Mouse (Mus musculus) neural tube, embryonic 11.5 days (tissue): ENCODE data around the gene Sec14l1. TPM values are rescaled to one million over a fixed set of nuclear protein-coding genes. Genes with fewer than 3 reads are reported as not detected.
A peak's percentile ranks its signal among the peaks of the same experiment; 100 is the strongest.

Experiments
- ATAC-seq: fragments of 200-750 bp; cut with Nextera tagmentation; 2 replicates; pipeline ENCODE4 v1.8.0; 2017; ENCODE audit warnings: moderate number of reproducible peaks, mild to moderate bottlenecking, moderate TSS enrichment, moderate library complexity; ENCODE audit not compliant: insufficient read depth, low FRiP score, low TSS enrichment
- DNase-seq: peaks from one replicate; pipeline ENCODE4 v3.0.0-alpha.2; 2015; ENCODE audit warnings: low spot score
- H3K27ac ChIP-seq: fragments of 300-500 bp; sonication (generic); 2 replicates; pipeline ENCODE4 v1.5.1; 2014; ENCODE audit warnings: low read depth, mild to moderate bottlenecking, low read length
- H3K27me3 ChIP-seq: fragments of 300-500 bp; sonication (generic); 2 replicates; pipeline ENCODE4 v1.6.1; 2014; ENCODE audit warnings: mild to moderate bottlenecking, low read length, mixed read lengths; ENCODE audit not compliant: control insufficient read depth, insufficient read depth
- H3K36me3 ChIP-seq: fragments of 300-500 bp; sonication (generic); 2 replicates; pipeline ENCODE4 v1.6.1; 2014; ENCODE audit warnings: mild to moderate bottlenecking, low read length, moderate library complexity, mixed read lengths; ENCODE audit not compliant: control insufficient read depth, insufficient read depth
- H3K4me1 ChIP-seq: fragments of 300-500 bp; sonication (generic); 2 replicates; pipeline ENCODE4 v1.6.1; 2014; ENCODE audit warnings: low read length, mixed read lengths; ENCODE audit not compliant: control insufficient read depth, insufficient read depth
- H3K4me2 ChIP-seq: fragments of 300-500 bp; sonication (generic); 2 replicates; pipeline ENCODE4 v1.6.1; 2014; ENCODE audit warnings: low read depth, mild to moderate bottlenecking, moderate library complexity
- H3K4me3 ChIP-seq: fragments of 300-500 bp; sonication (generic); 2 replicates; pipeline ENCODE4 v1.5.1; 2014; ENCODE audit warnings: low read depth, low read length
- H3K9ac ChIP-seq: fragments of 300-500 bp; sonication (generic); 2 replicates; pipeline ENCODE4 v1.6.1; 2014; ENCODE audit warnings: mild to moderate bottlenecking, low read length
- H3K9me3 ChIP-seq: fragments of 300-500 bp; sonication (generic); 2 replicates; pipeline ENCODE4 v1.6.1; 2016; ENCODE audit warnings: low read length; ENCODE audit not compliant: control insufficient read depth
- WGBS: fragments of 180-500 bp; shearing (Covaris S2); extraction: QIAGEN DNeasy Blood & Tissue Kit; methylation state at CpG from one replicate; pipeline ENCODE4 v1.1.7; 2014; 5-methylcytosine and 5-hydroxymethylcytosine counted together
- polyA plus RNA-seq: library from polyadenylated mRNA; unstranded; fragments of >200 nt; fragmentation: Nextera tagmentation; extraction: Ambion mirVana; gene quantifications from 2 replicates; pipeline ENCODE4 v1.2.1, GENCODE M21; 2014

Sec14l1 gene
- polyA plus RNA-seq, 1 experiment from 2014 or later, result 44.2 TPM

DNA sequence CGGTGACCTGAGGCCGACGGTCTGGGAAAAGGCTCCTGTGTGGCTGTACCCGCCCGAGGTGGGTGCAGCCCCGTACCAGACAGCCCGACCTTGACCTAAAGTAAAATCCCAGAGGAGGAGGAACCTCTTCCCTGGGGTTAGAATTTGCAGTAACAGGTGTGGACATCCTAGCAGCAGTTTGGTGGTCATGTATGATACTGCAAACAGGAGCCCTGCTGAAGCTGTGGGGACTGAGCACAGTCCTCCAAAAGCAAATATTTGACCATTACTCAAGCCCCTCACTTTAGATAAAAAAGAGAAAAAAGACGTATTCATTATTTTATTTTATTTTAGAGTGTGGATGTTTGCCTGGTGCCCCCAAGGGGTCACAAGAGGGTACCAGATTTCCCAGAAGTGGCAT is 37.7 kb upstream of the Sec14l1 start:
- H3K4me1 ChIP-seq, result peaks cover 12% of the 10 kb centered on the region
- DNase-seq (no peak), ATAC-seq (no peak)
- peak overlapping the region; percentile 91 for H3K9ac ChIP-seq
- peak overlapping the region; percentile 79 for H3K4me3 ChIP-seq
- no peaks in the 10 kb centered on the region for H3K27me3 ChIP-seq
- 6% methylated on average over 8 of the region's 8 CpGs for WGBS
- peaks cover 14% of the 10 kb centered on the region for H3K36me3 ChIP-seq
- H3K9me3 ChIP-seq, result no peaks in the 10 kb centered on the region
- H3K4me2 ChIP-seq, result peak overlapping the region; percentile 73
- peak overlapping the region; percentile 42; the same call in 1 of the 2 replicates for H3K27ac ChIP-seq

DNA sequence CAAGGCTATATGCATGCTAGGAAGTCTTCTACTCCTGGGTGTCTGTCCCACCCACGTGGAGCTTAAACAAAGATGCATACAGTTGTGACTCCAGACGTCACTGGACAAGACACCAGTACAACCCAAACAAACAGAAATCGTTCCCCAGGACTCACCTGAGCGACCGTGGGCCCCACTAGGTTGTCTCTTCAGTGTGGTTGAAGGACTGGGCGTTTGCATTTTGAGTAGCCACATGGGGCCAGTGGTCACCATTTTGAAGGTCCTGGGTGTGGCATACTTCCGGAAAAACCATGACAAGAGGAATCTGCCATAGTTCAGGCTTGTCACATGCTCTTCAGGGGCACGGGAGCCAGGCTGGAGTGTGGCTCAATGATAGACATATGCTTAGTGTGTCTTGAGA is 37.1 kb upstream of the Sec14l1 start:
- peak overlapping the region; percentile 79; the same call in 1 of the 2 replicates for H3K4me3 ChIP-seq
- H3K4me2 ChIP-seq, result peak overlapping the region; percentile 73
- peaks cover 12% of the 10 kb centered on the region for H3K4me1 ChIP-seq
- no peak overlapping the region for H3K27ac ChIP-seq
- no peaks in the 10 kb centered on the region for H3K9me3 ChIP-seq
- ATAC-seq (no peak), DNase-seq (no peak)
- H3K27me3 ChIP-seq, result no peaks in the 10 kb centered on the region
- no peak overlapping the region; the same call in 1 of the 2 replicates for H3K9ac ChIP-seq
- peaks cover 14% of the 10 kb centered on the region for H3K36me3 ChIP-seq
- 87% methylated on average over 8 of the region's 8 CpGs for WGBS

DNA sequence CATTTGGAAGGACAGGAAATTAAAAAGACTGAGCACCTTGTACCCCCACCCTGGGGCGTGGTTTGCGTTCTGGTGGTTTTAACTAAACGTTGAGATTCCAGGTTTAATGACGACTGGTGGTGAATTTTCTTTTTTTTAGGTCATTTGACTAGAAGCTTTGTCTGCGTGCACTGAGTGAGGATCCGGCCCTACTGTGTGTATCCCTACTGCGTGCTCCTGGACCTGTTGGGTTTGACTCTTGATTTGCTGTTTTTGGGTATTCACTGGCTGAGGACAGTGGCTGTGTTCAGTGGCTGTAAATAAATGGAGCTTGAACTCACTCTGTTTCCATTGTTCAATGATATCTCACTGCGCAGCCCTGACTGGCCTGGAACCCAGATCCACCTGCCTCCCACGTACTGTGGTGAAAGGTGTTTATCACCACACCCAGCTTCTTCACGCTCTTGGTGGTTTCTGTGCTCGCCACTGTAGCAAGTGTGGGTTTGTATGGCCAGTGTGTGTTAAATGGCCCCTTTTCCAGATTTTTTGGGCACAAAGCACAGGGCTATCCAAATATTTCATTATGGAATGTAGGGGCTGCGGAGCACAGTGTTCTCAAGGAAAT is 36.2 kb upstream of the Sec14l1 start:
- Histone ChIP-seq H3K9me3 (no peaks in the 10 kb centered on the region), H3K4me3 (no peak overlapping the region), H3K4me2 (no peak overlapping the region), H3K36me3 (peaks cover 14% of the 10 kb centered on the region), H3K27me3 (no peaks in the 10 kb centered on the region), H3K27ac (no peak overlapping the region), H3K4me1 (peaks cover 12% of the 10 kb centered on the region), H3K9ac (no peak overlapping the region)
- DNase-seq (no peak), ATAC-seq (no peak)
- 92% methylated on average over 12 of the region's 12 CpGs for WGBS

DNA sequence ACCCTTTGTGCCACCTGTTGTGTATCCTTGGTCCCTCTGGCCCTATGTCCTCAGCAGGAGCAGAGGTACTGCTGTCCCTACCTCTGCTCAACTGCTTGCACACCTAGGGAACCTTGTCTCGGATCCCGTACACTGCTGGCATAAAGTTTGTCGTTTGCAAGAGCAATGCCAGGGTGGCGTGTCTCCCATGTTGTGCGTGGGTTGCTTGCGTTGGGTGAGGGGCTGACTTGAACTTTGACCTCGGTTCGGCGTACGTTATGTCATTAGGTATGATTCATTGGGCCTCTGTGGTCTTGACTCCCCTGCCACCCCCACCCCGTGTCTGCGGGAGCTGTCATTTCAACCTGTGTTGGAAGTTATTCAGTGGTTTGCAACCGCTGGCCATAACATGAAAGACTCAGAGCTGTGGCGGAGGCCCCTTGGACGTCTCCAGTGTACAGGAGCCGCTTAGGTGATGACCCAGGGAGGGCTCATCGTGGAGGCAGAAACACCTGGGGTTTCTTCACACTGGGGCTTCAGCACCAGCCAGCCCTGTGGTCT is 35.2 kb upstream of the Sec14l1 start:
- 90% methylated on average over 17 of the region's 17 CpGs for WGBS
- H3K4me3 ChIP-seq, result no peak overlapping the region
- H3K36me3 ChIP-seq, result peaks cover 14% of the 10 kb centered on the region

DNA sequence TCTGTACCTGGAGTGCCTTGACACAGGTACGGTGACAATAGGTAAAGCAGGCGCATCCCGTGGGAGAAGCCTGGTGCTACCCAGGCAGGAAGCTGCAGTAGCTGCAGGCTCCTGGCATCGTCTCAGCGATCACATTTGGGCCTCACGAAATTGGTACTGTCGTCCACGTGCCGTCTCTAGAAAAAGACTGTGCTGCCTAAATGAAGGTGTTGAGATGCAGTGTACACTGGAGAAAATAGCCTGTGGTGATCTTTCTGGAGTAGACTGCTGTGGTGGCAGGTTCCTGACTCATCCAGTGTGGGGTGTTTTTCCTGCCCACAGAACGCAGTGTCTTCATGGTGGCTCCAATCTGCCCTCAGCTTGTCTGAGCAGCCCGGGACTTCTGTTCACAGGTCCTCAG is 34.8 kb upstream of the Sec14l1 start:
- no peak overlapping the region for H3K27ac ChIP-seq
- H3K36me3 ChIP-seq, result peaks cover 14% of the 10 kb centered on the region
- WGBS, result 96% methylated on average over 11 of the region's 11 CpGs
- no peak overlapping the region for H3K4me2 ChIP-seq
- no peak overlapping the region for H3K9ac ChIP-seq
- ATAC-seq (no peak), DNase-seq (no peak)
- no peak overlapping the region for H3K4me3 ChIP-seq
- no peaks in the 10 kb centered on the region for H3K9me3 ChIP-seq
- no peaks in the 10 kb centered on the region for H3K27me3 ChIP-seq
- H3K4me1 ChIP-seq, result peaks cover 12% of the 10 kb centered on the region

More for the DNA sequence above, 35.2 kb upstream of the Sec14l1 start:
- H3K4me1 ChIP-seq, result peaks cover 12% of the 10 kb centered on the region
- DNase-seq, result no peak
- no peaks in the 10 kb centered on the region for H3K27me3 ChIP-seq
- no peaks in the 10 kb centered on the region for H3K9me3 ChIP-seq
- no peak overlapping the region for H3K4me2 ChIP-seq
- no peak overlapping the region for H3K27ac ChIP-seq
- no peak for ATAC-seq
- no peak overlapping the region for H3K9ac ChIP-seq

DNA sequence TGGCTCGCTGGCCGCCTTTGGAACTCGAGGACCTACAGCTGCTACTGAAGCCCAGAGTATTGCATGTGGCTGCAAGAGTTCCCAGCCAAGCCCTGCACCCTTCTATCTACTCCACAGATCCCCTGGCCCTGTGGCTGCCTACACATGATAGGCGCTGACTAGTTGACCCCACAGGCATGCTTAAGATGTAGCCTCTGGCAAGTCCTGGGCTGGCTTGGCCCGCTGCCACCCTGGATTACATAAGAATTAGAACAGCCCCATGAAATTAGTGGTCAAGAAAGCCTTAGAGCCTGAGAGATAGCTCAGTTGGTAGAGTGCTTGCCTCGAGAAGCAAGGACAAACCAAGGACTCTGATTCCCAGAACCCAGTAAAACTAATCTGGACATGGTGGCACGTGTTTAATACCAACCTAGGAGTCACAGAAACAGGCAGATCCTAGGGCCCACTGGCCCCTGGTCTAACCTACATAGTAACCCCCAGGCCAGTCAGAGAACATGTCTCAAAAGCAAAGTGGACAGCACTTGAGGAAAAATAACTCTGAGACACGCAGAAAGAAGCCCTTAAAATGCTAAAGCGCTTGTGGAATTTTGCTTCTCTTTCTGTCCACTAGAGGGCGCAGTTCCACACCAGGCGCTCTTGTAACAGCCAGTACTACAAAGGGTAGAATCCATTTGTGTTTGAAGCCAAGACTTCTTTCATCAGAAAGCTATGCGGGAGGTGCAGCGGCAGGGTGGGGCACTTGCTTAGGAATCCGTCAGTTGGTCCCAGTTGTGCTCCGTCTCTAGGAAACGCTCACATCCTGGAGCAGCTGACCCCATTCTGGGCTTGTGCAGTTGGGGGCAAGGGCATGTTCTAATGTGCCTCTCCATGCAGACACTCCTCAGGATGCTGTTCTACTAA is 33.6 kb upstream of the Sec14l1 start:
- no peak overlapping the region for H3K4me2 ChIP-seq
- WGBS, result 36% methylated on average over 16 of the region's 16 CpGs
- peaks cover 14% of the 10 kb centered on the region for H3K36me3 ChIP-seq
- no peaks in the 10 kb centered on the region for H3K9me3 ChIP-seq
- no peak overlapping the region for H3K4me3 ChIP-seq
- no peaks in the 10 kb centered on the region for H3K27me3 ChIP-seq
- ATAC-seq (peak; percentile 41; the same call in 1 of the 2 replicates), DNase-seq (peak; percentile 80)
- H3K9ac ChIP-seq, result peak overlapping the region; percentile 3; the same call in 1 of the 2 replicates
- H3K27ac ChIP-seq, result no peak overlapping the region
- H3K4me1 ChIP-seq, result peaks cover 12% of the 10 kb centered on the region

DNA sequence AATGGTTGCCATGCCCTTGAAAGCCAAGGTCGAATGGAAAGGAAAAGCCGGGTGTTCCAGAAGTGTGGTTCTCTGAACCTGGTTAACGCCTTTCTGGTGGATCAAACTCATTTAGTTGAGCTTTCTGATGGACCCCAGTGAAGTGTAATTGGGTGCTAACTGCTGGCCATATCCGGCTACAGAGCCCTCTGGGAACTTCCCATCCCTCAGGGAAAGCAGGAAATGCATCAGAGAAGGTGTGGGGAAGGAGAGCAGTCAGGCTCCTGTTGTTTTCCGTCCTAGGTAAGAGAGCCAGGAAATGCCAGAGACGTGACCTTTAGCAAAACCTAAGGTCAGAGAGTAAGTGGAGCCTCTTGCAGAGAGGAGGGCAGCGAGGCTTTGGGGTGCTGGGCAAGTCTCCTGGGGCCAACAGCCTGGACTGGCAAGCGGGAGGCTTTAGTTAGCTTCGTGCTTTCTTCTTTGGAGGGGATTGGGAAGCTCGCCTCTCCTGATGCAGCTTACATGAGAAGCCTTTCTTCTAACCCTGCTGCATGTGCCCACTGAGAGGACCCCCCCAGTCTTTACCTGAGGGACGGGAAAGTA is 32.5 kb upstream of the Sec14l1 start:
- peaks cover 14% of the 10 kb centered on the region for H3K36me3 ChIP-seq
- H3K27me3 ChIP-seq, result no peaks in the 10 kb centered on the region
- H3K4me3 ChIP-seq, result no peak overlapping the region
- H3K27ac ChIP-seq, result no peak overlapping the region
- H3K9me3 ChIP-seq, result no peaks in the 10 kb centered on the region
- DNase-seq (no peak), ATAC-seq (no peak)
- WGBS, result 82% methylated on average over 11 of the region's 11 CpGs
- no peak overlapping the region for H3K4me2 ChIP-seq
- H3K4me1 ChIP-seq, result peaks cover 10% of the 10 kb centered on the region
- no peak overlapping the region for H3K9ac ChIP-seq

DNA sequence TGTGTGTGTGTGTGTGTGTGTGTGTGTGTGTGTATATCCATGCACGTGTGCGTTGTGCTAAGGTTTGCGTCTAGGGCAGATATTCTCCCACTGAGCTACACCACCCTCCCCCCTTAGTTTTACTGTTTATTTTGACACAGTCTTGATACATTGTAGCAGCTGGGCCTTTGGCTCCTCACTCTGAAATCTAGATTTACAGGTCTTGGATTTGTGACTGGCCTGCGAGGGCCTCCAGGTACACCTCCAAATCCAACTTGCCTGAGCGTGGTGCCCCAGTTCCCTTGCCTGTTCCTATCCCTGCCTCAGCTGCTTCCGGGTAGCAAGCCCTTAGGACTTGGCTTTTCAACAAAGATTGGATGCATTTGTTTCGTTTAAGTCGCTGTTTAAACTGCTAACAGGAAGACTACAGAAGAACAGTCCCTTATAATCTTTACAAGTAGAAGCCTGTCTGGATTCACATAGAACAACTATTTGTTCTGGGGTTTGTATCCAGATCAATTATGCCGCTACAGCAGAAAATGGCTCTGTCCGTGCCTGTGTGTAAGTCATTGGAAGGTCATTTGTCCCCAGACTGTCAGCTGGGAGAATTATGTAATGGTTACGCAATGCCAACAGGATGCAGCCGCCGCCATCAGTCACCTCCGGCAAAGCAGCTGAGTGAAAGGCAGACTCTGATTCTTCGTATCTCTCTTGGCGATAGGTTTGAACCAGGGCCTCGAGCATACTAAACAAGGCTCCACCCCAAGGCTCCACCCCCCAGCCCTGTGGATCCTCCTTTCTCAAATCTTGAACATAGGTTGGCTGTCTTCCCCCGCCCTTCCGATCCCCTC is 31.7 kb upstream of the Sec14l1 start:
- no peak overlapping the region for H3K4me2 ChIP-seq
- H3K27ac ChIP-seq, result no peak overlapping the region
- DNase-seq (no peak), ATAC-seq (no peak)
- H3K27me3 ChIP-seq, result no peaks in the 10 kb centered on the region
- no peak overlapping the region for H3K9ac ChIP-seq
- H3K4me3 ChIP-seq, result no peak overlapping the region
- H3K9me3 ChIP-seq, result no peaks in the 10 kb centered on the region
- peaks cover 3% of the 10 kb centered on the region; the same call in 1 of the 2 replicates for H3K4me1 ChIP-seq
- WGBS, result 88% methylated on average over 19 of the region's 19 CpGs
- peaks cover 14% of the 10 kb centered on the region for H3K36me3 ChIP-seq
